22 mouse cellular contexts compared by ENCODE assay signal in genomic region chr6:94547239-94547638, GRCm38 (mm10).
"Had no signal": no experiment of that assay in that cellular context is flagged by ENCODE, and none has a peak within 500 bp of the region (broad histone marks: within the 10 kb centered on the region; RNA-seq: fewer than 3 reads in every experiment).

No protein-coding gene starts in this region.

- H3K9me3 ChIP-seq: limb, embryonic 10.5 days; limb, embryonic 13.5 days; liver, embryonic 12.5 days; liver, embryonic 15.5 days; lung, embryonic 15.5 days; neural tube, embryonic 12.5 days; stomach, embryonic 15.5 days had no signal

- H3K27ac ChIP-seq: kidney, postnatal 0 days; layer of hippocampus, adult 2 months; limb, embryonic 10.5 days; limb, embryonic 13.5 days; liver, embryonic 12.5 days; liver, embryonic 15.5 days; lung, embryonic 15.5 days; midbrain, embryonic 12.5 days; neural tube, embryonic 12.5 days; stomach, embryonic 15.5 days had no signal

- DNase-seq: kidney, adult 2 months; kidney, postnatal 25 days; layer of hippocampus, adult 9-11 months; liver; lung, adult 18-20 months; lung, postnatal 10 days; lung, postnatal 36 days; retina, postnatal 1 day; right cerebral cortex, postnatal 25 days; spleen, adult 18-20 months; thymus, postnatal 25 days had no signal

- H3K36me3 ChIP-seq: limb, embryonic 13.5 days; liver, embryonic 12.5 days; liver, embryonic 15.5 days; lung, embryonic 15.5 days; midbrain, embryonic 12.5 days; neural tube, embryonic 12.5 days; stomach, embryonic 15.5 days had no signal

- H3K27me3 ChIP-seq: limb, embryonic 13.5 days; liver, embryonic 12.5 days; liver, embryonic 15.5 days; lung, embryonic 15.5 days; megakaryocyte, embryonic 14.5 days; midbrain, embryonic 12.5 days; neural tube, embryonic 12.5 days; stomach, embryonic 15.5 days had no signal

- H3K4me3 ChIP-seq: layer of hippocampus, adult 2 months; limb, embryonic 10.5 days; limb, embryonic 13.5 days; liver, embryonic 12.5 days; liver, embryonic 15.5 days; lung, embryonic 15.5 days; megakaryocyte, embryonic 14.5 days; midbrain, embryonic 12.5 days; neural tube, embryonic 12.5 days; stomach, embryonic 15.5 days had no signal

- ATAC-seq: liver, embryonic 12.5 days had no signal

- H3K9ac ChIP-seq: limb, embryonic 13.5 days; liver, embryonic 12.5 days; liver, embryonic 15.5 days; lung, embryonic 15.5 days; midbrain, embryonic 12.5 days; neural tube, embryonic 12.5 days; stomach, embryonic 15.5 days had no signal

- H3K4me2 ChIP-seq: limb, embryonic 13.5 days; liver, embryonic 12.5 days; liver, embryonic 15.5 days; lung, embryonic 15.5 days; midbrain, embryonic 12.5 days; neural tube, embryonic 12.5 days; stomach, embryonic 15.5 days had no signal

- H3K4me1 ChIP-seq: liver, embryonic 12.5 days; lung, embryonic 15.5 days; neural tube, embryonic 12.5 days; stomach, embryonic 15.5 days had no signal
